In the genomic region with DNA sequence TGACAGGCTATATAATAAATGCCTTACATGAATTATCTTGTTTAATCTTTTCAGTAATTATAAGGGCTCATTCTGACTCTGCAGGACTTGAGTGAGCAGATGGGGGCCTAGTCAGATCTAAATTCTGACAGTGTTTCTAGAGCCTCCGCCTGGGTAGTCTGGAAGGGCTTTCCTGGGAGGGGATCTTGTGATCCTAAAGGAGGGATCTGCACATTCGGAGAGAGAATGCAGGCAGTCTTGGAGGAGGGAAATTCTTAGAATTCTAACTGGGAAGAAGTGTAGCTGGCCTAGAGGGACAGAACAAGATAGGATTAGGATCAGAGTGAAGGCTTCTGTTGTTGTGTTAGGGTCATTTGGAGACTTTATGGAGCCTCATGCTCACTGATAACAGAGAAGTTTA, we compare ENCODE assay signal across 1 mouse cellular context.
TF ChIP-seq lines count a peak whose summit lies in the region.

No protein-coding gene starts in this region.

TF ChIP-seq in myocyte, 11 proteins besides CTCF, POLR2A, EP300 and RAD21:
- TF ChIP-seq POLR2AphosphoS2 (IDR thresholded peaks at IDR 0.05; ENCODE audit: insufficient read length, low read depth) (no peak), MYOG (IDR thresholded peaks at IDR 0.05; ENCODE audit: control insufficient read depth in 1 of 3, insufficient read depth in 1 of 3, insufficient read length in 2 of 3, low read depth in 2 of 3) (no peak), CEBPB (IDR thresholded peaks at IDR 0.05; ENCODE audit: insufficient read depth, poor library complexity, severe bottlenecking) (no peak), TCF12 (IDR thresholded peaks at IDR 0.05; ENCODE audit: insufficient read depth, poor library complexity, severe bottlenecking) (no peak), USF1 (IDR thresholded peaks at IDR 0.05; ENCODE audit: low read depth) (no peak), SRF (IDR thresholded peaks at IDR 0.05; ENCODE audit: control insufficient read depth, insufficient read length, low read depth) (no peak), MYOD1 (IDR thresholded peaks at IDR 0.05; ENCODE audit: control insufficient read depth in 1 of 3, insufficient read length in 2 of 3, low read depth in 2 of 3) (no peak), REST (IDR thresholded peaks at IDR 0.05; ENCODE audit: insufficient read depth, insufficient read length) (no peak), MAX (IDR thresholded peaks at IDR 0.05; ENCODE audit: low read depth) (no peak), E2F4 (IDR thresholded peaks at IDR 0.05; ENCODE audit: insufficient read depth) (no peak), TCF3 (IDR thresholded peaks at IDR 0.05; ENCODE audit: insufficient read length, low read depth) (no peak)
